Comparison of ENCODE assay signal across 21 mouse cellular contexts in the genomic region with DNA sequence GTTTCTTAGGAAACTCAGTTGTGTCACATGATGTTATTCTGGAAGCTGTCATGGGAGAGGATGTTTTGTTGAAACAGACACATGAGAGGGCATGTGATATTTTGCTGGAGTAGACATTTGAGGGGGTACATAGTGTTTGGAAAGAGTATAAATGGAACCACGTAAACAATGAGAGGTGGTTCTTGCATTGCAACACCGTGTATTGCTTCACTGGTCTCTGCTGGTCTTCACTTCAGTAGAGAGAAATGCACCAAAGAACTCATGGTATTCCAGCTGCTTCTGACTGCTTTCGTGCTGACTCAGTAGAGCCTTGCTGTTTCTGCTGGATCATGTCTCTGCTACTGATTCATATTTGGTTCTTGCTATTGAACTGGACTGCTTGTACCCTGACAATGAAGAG.
A peak's percentile ranks its signal among the peaks of the same experiment; 100 is the strongest.
DNase-seq lines count a peak whose midpoint lies in the region; ATAC-seq and TF ChIP-seq lines count a peak whose summit lies in the region.
"Had no signal": no experiment of that assay in that cellular context is flagged by ENCODE, and none has a peak within 500 bp of the region (broad histone marks: within the 10 kb centered on the region; RNA-seq: fewer than 3 reads in every experiment).

No protein-coding gene starts in this region.

- peak; percentile 79 for ATAC-seq in lung, postnatal 0 days
- ATAC-seq in megakaryocyte, adult 5-6 weeks (ENCODE audit: poor library complexity, severe bottlenecking) = 0 out of 2 replicates have a peak, but pooled peaks have one; percentile 23
- no peak for ATAC-seq in forebrain, embryonic 13.5 days
- ATAC-seq: activated CD4-positive, CD25-positive, alpha-beta regulatory T cell, adult 4 months; hindbrain, postnatal 0 days had no signal

- no peak overlapping the region for H3K4me3 ChIP-seq in lung, postnatal 0 days (ENCODE audit: low read depth, low read length)
- no peak overlapping the region for H3K4me3 ChIP-seq in forebrain, embryonic 13.5 days
- H3K4me3 ChIP-seq: embryonic facial prominence, embryonic 13.5 days; forebrain, embryonic 12.5 days; gastrocnemius, adult 2 months; heart, embryonic 10.5 days; hindbrain, embryonic 13.5 days had no signal

- 65% methylated on average over 3 of the region's 3 CpGs for WGBS in lung, postnatal 0 days
- WGBS in forebrain, embryonic 13.5 days = 87% methylated on average over 3 of the region's 3 CpGs

- no peak overlapping the region for H3K4me2 ChIP-seq in lung, postnatal 0 days (replicated peaks; ENCODE audit: low read depth, low read length)
- no peak overlapping the region for H3K4me2 ChIP-seq in forebrain, embryonic 13.5 days
- H3K4me2 ChIP-seq: embryonic facial prominence, embryonic 13.5 days; forebrain, embryonic 12.5 days; hindbrain, embryonic 13.5 days had no signal

- no peak for TF ChIP-seq CTCF in lung, postnatal 0 days (IDR thresholded peaks at IDR 0.05)

- H3K27ac ChIP-seq in lung, postnatal 0 days (ENCODE audit: low read length) = no peak overlapping the region
- no peak overlapping the region for H3K27ac ChIP-seq in forebrain, embryonic 13.5 days
- H3K27ac ChIP-seq: embryonic facial prominence, embryonic 13.5 days; forebrain, embryonic 12.5 days; gastrocnemius, adult 2 months; heart, embryonic 10.5 days; hindbrain, embryonic 13.5 days; hindbrain, postnatal 0 days had no signal

- peak; percentile 77 for DNase-seq in lung, postnatal 0 days (ENCODE audit: low spot score)
- no peak for DNase-seq in lung, postnatal 10 days
- peak; percentile 32 for DNase-seq in adipocyte (ENCODE audit: low spot score)
- no peak for DNase-seq in spleen, adult 12 weeks (ENCODE audit: low spot score)
- DNase-seq: adrenal gland, adult 2 months; adrenal gland, postnatal 25 days; cerebellum, adult 11 months; cerebellum, adult 8-10 months; cerebellum, postnatal 25 days; gastrocnemius, adult 2 months; gastrocnemius, postnatal 25 days; heart, adult 11 months; heart, postnatal 10 days had no signal

- H3K36me3 ChIP-seq in lung, postnatal 0 days (ENCODE audit: insufficient read depth, low read length) = no peaks in the 10 kb centered on the region
- H3K36me3 ChIP-seq in forebrain, embryonic 13.5 days (ENCODE audit: poor library complexity, severe bottlenecking) = no peaks in the 10 kb centered on the region
- H3K36me3 ChIP-seq: embryonic facial prominence, embryonic 13.5 days; forebrain, embryonic 12.5 days; heart, embryonic 10.5 days; hindbrain, embryonic 13.5 days had no signal

- peak; percentile 71 for TF ChIP-seq EP300 in lung, postnatal 0 days (IDR thresholded peaks at IDR 0.05)

- no peaks in the 10 kb centered on the region for H3K27me3 ChIP-seq in lung, postnatal 0 days (replicated peaks; ENCODE audit: insufficient read depth, low read length)
- H3K27me3 ChIP-seq in forebrain, embryonic 13.5 days = no peaks in the 10 kb centered on the region
- H3K27me3 ChIP-seq: embryonic facial prominence, embryonic 13.5 days; forebrain, embryonic 12.5 days; hindbrain, embryonic 13.5 days had no signal

- H3K4me1 ChIP-seq in lung, postnatal 0 days (ENCODE audit: insufficient read depth, low read depth, low read length) = no peaks in the 10 kb centered on the region
- H3K4me1 ChIP-seq in forebrain, embryonic 13.5 days = no peaks in the 10 kb centered on the region
- H3K4me1 ChIP-seq: forebrain, embryonic 12.5 days; heart, embryonic 10.5 days had no signal

- no peak overlapping the region for H3K9ac ChIP-seq in lung, postnatal 0 days (replicated peaks; ENCODE audit: low read depth)
- H3K9ac ChIP-seq in forebrain, embryonic 13.5 days = no peak overlapping the region
- H3K9ac ChIP-seq: embryonic facial prominence, embryonic 13.5 days; forebrain, embryonic 12.5 days; hindbrain, embryonic 13.5 days had no signal

- H3K9me3 ChIP-seq in lung, postnatal 0 days (ENCODE audit: low read length) = no peaks in the 10 kb centered on the region
- H3K9me3 ChIP-seq in forebrain, embryonic 13.5 days (replicated peaks) = no peaks in the 10 kb centered on the region
- H3K9me3 ChIP-seq: embryonic facial prominence, embryonic 13.5 days; forebrain, embryonic 12.5 days; heart, embryonic 10.5 days; hindbrain, embryonic 13.5 days had no signal

Comparison
In these comparisons a context has a peak if more than half of its experiments do, and no peak if none do; other contexts are left out.
1. DNase-seq: peak in lung, postnatal 0 days (single experiment) and adipocyte (single experiment); none in lung, postnatal 10 days (single experiment) and spleen, adult 12 weeks (single experiment).